Mouse (Mus musculus) megakaryocyte-erythroid progenitor cell, adult 5-6 weeks (primary cell): ENCODE measurements around the gene Phf21a. TPM values are rescaled to one million over a fixed set of nuclear protein-coding genes. Genes with fewer than 3 reads are reported as not detected.

ENCODE experiments used
- ATAC-seq: replicated peaks from 2 replicates; pipeline ENCODE4 v1.8.0; 2016; ENCODE audit warnings: mild to moderate bottlenecking, inconsistent platforms; ENCODE audit not compliant: severe bottlenecking, poor library complexity, low FRiP score, low TSS enrichment
- total RNA-seq, 2 experiments: library from RNA; stranded (forward) in 1 of 2; stranded (reverse) in 1 of 2; fragments of 200-1000, 215-1000 nt in 1 of 2; fragments of >200 nt in 1 of 2; fragmentation: Nextera tagmentation in 1 of 2; gene quantifications; 2 replicates each; pipeline ENCODE4 v1.2.3; 2014 to 2017

The Phf21a gene
- total RNA-seq, 2 experiments from 2014 or later: 6.2 to 26.9 TPM

DNA sequence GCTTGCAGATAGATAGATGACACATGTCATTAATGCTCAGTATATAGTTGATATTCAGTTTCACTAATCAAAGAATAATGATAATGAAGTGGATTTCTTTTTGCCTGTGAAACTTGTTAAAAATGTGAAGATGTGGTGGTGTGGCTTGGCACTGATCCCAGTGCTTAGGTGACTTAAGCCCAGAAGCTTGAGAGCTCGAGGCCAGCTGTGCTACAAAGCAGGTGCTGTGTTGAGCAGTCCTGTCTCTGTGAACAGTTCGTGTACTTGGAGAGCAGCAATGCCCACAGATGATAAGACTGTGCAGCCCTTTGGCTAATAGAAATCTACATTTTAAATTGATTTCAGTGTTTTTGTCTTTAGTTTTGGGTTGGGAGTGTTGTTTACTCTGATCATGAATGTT, 179.6 kb downstream of the Phf21a start:
- ATAC-seq: peak; percentile 79

DNA sequence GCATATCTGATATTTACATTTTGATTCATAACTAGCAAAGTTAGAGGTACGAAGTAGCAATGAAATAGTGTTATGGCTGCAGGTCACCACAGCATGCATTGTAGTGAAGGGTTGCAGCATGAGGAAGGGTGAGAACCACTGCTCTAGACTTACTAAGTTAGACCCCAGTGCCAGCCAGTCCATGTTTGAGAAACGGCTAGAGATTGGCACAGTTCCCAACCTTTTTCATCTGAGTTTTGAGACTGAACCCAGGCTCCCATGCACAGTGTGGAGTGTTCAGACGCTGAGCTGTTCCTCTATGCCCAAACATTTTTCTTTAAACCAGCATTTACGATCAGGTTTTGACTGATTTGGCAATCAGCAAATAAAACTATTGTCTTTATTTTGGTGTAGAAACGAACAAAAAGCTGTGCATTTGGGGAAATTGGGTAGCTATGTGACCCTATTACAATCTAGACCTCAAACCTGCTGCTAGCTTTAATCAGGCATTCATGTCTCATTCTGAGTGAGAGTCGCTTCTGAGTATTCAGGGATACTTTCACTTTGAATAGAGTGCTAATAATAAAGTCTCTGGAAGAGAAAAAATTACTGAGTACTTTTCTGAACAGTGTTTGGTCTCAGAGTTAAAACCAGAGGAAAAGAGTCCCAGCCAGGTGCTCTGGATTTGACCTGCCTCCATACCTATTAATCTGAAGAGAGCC, 180.3 kb downstream of the Phf21a start:
- peak; percentile 56 for ATAC-seq

- 0 out of 2 replicates have a peak, but pooled peaks have one; percentile 45 for ATAC-seq
Observed at GRCm38 (mm10) chr2:92273802-92274183, 180.9 kb downstream of the Phf21a start.

DNA sequence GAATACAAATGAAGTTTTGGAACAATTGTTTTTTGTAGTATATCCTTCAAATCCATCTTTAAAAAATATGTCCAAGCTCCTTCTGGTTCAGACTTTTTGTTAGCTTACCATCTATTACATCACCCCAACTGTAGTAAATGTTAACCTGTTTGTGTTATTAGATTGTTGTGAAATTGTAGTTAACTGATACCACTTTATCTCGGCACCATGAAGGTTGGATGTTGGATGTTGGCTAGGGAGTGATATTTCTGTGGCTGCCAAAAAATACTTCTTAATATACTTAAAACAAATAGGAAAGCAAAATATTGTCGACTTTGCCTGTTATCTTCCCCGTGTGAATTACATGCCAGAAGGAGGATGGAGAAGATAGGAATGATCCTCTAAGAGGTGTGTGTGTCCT, 184.9 kb downstream of the Phf21a start:
- ATAC-seq: no peak

GRCm38 (mm10) chr2:92278663-92279062, 185.7 kb downstream of the Phf21a start:
- ATAC-seq: no peak

DNA sequence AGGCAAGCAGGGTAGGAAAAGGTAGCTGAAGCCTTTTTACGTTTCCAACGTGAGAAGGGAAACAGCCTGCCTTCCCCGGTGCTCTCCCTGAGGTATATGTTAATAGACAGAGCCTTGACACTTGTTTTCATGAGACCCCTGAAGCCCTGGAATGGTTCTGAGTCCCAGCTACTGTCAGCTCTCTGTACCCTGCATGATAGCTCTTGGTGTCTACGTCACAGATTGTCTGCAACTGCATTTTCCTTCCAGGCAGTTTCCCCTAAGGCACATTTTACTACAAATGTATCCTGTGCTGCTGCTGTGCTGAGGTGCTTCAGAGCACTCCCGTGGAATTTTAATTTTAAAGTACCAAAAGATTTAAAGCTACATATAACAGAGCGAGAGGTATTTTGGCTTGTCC, 186.5 kb downstream of the Phf21a start:
- ATAC-seq: no peak

GRCm38 (mm10) chr2:92285597-92285996, 192.7 kb downstream of the Phf21a start:
- peak; percentile 63; the same call in 1 of the 2 replicates for ATAC-seq

DNA sequence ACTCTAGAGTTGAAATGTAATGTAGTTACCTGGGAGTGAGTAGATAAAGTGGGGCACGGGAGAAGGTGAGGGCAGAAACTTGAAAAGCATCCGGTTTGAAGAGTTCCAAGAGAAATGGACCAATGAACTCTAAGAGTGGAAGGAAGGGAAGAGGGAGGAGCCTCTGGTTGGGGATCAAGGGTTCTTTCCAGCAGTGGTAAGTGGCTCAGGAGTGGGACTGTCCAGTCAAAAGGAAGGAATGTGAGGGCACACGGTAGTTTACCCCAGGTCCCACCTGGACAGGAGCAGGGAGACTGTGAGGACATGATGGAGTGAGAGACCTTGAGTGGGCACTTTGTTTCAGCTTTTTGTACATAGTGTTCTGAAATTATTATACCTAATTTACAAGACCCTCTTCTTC, 196.4 kb downstream of the Phf21a start:
- ATAC-seq: no peak

- no peak for ATAC-seq
Observed at GRCm38 (mm10) chr2:92291526-92291925, 198.6 kb downstream of the Phf21a start.

GRCm38 (mm10) chr2:92296402-92296801, 203.5 kb downstream of the Phf21a start:
- peak; percentile 96 for ATAC-seq

DNA sequence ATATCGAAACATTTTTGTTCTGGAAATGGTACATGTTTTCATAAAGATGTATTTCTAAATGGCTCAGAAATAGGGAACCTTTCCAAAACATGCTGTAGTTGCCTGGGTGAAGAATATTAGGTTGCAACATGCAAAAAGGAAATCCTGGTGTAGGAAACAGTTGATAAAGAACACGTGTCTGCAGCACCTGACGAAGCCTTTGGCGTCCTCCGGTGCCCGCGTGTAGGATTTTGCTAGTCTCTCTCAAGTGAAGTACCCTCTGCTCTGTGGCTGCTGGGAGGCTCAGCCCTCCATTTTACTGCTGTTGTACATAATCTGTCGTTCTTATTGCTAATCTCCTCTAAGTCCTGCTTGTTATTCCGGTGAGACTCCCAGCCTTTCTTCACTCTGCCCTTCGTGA, 207.0 kb downstream of the Phf21a start:
- no peak for ATAC-seq

GRCm38 (mm10) chr2:92301849-92302607, 209.1 kb downstream of the Phf21a start:
- peak; percentile 79 for ATAC-seq

GRCm38 (mm10) chr2:92312542-92312941, 219.6 kb downstream of the Phf21a start:
- ATAC-seq: no peak

DNA sequence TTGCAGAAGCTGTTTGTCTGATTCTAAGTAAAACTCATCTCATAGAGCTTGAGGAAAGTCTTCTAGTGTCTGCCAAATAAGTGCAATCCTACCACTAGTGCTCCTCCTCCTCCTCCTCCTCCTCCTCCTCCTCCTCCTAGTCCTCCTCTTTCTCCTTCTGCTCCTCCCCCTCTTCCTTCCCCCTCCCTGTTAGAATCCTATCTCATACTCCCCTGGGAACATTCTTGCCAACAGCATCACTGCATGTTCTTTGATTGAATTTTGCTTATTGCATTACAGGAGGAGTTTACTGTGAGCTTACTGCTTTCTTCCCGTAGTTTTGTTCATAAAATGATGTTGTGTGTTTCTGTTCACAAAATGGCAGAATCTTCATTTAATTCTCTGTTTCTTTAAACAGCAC, 221.1 kb downstream of the Phf21a start:
- ATAC-seq: no peak

DNA sequence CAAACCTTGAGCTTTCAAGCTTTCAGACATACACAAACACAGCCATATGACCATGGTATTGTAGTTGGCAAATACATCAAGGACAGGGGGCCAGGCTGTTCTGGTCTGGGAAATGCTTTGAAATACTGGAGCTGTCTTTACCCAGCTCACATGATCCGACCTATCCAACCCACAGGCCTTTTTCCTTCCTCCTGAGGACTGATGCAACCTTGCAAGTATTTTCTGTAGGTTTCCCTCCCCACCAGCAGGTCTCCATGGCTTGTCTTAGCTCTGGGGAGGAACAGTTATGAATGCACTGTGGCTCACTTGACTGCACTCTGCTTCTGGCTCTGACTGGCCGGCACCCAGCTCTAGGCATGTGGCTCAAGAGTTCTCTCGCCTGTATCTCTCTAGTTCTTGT, 223.7 kb downstream of the Phf21a start:
- no peak for ATAC-seq

DNA sequence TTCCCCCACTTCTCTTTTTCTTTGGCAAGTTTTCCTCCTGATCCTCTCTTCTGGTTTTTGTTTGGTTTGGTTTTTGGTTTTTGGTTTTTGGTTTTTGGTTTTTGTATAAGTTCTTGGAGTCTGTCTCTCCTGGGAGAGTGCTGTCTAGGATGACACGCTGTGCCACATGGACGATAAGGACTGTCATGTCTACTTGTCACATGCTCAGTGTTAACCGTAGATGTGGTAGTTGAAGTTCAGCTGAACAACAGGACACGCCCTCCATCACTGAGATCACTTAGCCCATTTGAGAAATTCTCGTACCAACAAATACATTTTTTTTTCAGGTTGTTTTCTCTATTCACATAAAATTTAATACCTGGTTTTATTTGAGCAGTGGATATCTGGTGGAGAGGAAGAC, 224.3 kb downstream of the Phf21a start:
- peak; percentile 84 for ATAC-seq

DNA sequence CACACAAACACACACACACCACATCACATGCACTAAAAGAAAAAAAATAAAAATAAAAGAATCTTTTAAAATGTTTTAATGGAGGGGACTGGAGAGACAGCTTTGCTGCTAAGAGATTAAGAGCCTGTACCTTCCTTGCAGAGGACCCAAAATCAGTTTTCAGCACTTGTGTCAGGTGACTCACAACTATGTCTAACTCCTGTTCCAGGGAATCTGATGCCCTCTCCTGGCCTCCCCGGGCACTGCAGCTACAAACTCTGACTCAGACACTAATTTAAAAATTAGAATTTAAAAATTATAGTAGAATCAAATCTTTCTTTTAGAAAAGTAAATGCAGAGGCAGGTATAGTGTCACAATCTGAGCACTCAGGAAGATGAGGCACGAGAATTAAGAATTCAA, 229.8 kb downstream of the Phf21a start:
- 0 out of 2 replicates have a peak, but pooled peaks have one; percentile 48 for ATAC-seq

DNA sequence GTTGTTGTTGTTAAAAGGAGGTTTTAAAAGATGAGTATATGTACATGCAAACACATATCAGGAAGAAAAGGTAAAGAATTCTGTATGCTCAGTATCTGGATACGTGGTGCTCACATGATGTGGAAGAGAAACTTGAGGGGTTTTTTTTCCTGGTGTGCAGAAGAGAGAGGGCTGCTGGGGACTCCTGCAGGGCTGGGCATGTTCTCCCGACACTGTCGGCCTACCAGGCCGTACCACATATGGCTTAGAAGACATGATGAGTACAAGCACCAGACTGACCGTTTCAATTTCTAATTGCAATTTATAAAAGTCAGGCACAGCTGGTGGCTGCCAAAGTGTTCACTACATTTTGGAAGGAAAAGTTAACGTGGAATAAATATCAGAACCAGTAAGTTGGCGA, 232.8 kb downstream of the Phf21a start:
- no peak for ATAC-seq

GRCm38 (mm10) chr2:92326221-92326620, 233.3 kb downstream of the Phf21a start:
- no peak for ATAC-seq

DNA sequence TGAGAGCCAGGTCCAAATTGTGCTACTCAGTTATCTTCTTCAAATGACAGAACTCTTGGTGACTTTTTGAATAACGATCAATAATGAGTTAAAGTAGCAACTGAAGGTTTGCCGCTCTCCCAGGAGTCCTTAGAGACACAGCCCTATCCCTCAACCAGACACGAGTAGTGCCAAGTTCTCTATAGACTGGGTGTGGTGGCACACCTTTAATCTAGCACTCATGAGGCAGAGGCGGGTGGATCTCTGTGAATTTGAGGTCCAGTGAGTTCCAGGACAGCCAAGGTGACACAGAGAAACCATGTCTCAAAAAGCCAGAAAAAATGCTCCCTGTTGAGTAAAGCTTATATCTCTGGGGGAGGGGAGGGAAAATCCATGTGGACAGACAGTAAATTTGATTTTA, 234.7 kb downstream of the Phf21a start:
- ATAC-seq: no peak

DNA sequence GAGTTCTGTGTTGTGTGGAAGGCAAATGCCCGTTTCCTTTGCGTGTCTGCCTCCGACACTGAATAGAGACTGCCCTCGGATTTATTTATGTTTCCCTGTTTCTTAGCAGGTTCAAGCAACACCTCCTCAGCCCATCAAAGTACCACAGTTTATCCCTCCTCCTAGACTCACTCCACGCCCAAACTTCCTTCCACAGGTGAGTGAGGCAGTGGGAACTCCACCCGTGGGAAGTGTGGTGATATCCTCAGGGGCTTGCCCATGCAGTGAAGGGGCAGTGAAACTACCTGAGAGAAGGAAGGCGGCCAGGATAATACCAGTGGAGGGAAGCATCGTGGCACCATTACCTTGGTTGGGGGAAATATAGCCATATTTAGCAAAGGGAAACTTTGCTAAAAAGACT, 235.3 kb downstream of the Phf21a start:
- ATAC-seq: no peak
